Mouse (Mus musculus) T-cell, adult 2 months (primary cell): ENCODE data around the gene Xylt2.
A peak's percentile ranks its signal among the peaks of the same experiment; 100 is the strongest.
"Not testable (repeated sequence)": the region's sequence is repeated elsewhere in the genome, so short reads cannot be mapped to it uniquely, and the experiment has no call there.

Experiments used
- DNase-seq: peaks from one replicate; pipeline ENCODE4 v3.0.0; 2022; ENCODE audit warnings: low spot score

Gene Xylt2

GRCm38 (mm10) chr11:94676754-94677606 is at the start of gene Xylt2:
Gene Xylt2 (minus strand): TSS chr11:94677515.
- peak; percentile 92 for DNase-seq

- no peak for DNase-seq
Measured at GRCm38 (mm10) chr11:94719216-94719615, 41.9 kb upstream of the Xylt2 start.

GRCm38 (mm10) chr11:94718113-94718909 is 41.0 kb upstream of the Xylt2 start:
- no peak for DNase-seq

- DNase-seq = no peak
Measured at GRCm38 (mm10) chr11:94717239-94717638, 39.9 kb upstream of the Xylt2 start.

- DNase-seq = peak; percentile 45
Measured at GRCm38 (mm10) chr11:94716754-94717153, 39.4 kb upstream of the Xylt2 start.

GRCm38 (mm10) chr11:94715622-94716021 is 38.3 kb upstream of the Xylt2 start:
- no peak for DNase-seq

GRCm38 (mm10) chr11:94713246-94713860 is 36.0 kb upstream of the Xylt2 start:
- DNase-seq = no peak

GRCm38 (mm10) chr11:94704472-94704871 is 27.2 kb upstream of the Xylt2 start, which contains the start of gene Gm11541:
Gene Gm11541 (minus strand): TSS chr11:94704499.
- no peak for DNase-seq

GRCm38 (mm10) chr11:94704020-94704419 is 26.7 kb upstream of the Xylt2 start:
- DNase-seq = peak; percentile 53

- no peak for DNase-seq
Measured at GRCm38 (mm10) chr11:94702216-94702610, 24.9 kb upstream of the Xylt2 start.

- DNase-seq = no peak
Measured at GRCm38 (mm10) chr11:94701401-94702215, 24.3 kb upstream of the Xylt2 start.

GRCm38 (mm10) chr11:94699399-94699798 is 22.1 kb upstream of the Xylt2 start:
- no peak for DNase-seq

GRCm38 (mm10) chr11:94697703-94698464 is 20.6 kb upstream of the Xylt2 start:
- DNase-seq = peak; percentile 87

- peak; percentile 35 for DNase-seq
Measured at GRCm38 (mm10) chr11:94697140-94697539, 19.8 kb upstream of the Xylt2 start.

GRCm38 (mm10) chr11:94695508-94695907 is 18.2 kb upstream of the Xylt2 start:
- DNase-seq = peak; percentile 24

GRCm38 (mm10) chr11:94692502-94692901 is 15.2 kb upstream of the Xylt2 start:
- not testable (repeated sequence) for DNase-seq

- no peak for DNase-seq
Measured at GRCm38 (mm10) chr11:94687178-94687577, 9.9 kb upstream of the Xylt2 start.

GRCm38 (mm10) chr11:94682427-94682826 is 5.1 kb upstream of the Xylt2 start:
- DNase-seq = no peak

GRCm38 (mm10) chr11:94681640-94682039 is 4.3 kb upstream of the Xylt2 start:
- no peak for DNase-seq

- DNase-seq = no peak
Measured at GRCm38 (mm10) chr11:94680639-94681038, 3.3 kb upstream of the Xylt2 start.

GRCm38 (mm10) chr11:94677607-94678145 is 361 bp upstream of the Xylt2 start:
- no peak for DNase-seq
